25 mouse cellular contexts compared by ENCODE assay signal in genomic region chr12:40082048-40082447, GRCm38 (mm10). TPM values are rescaled to one million over a fixed set of nuclear protein-coding genes. Genes with fewer than 3 reads are reported as not detected.
"Had no signal": no experiment of that assay in that cellular context is flagged by ENCODE, and none has a peak within 500 bp of the region (broad histone marks: within the 10 kb centered on the region; RNA-seq: fewer than 3 reads in every experiment).

No protein-coding gene starts in this region.

- H3K27me3 ChIP-seq: heart, embryonic 12.5 days; heart, embryonic 13.5 days; heart, embryonic 15.5 days; hindbrain, embryonic 12.5 days; hindbrain, embryonic 13.5 days; hindbrain, embryonic 15.5 days; intestine, embryonic 15.5 days; kidney, embryonic 15.5 days had no signal

- DNase-seq: heart, postnatal 14 days; heart, postnatal 4 days; kidney, adult 11 months; kidney, adult 18-20 months; kidney, postnatal 10 days; kidney, postnatal 25 days; kidney, postnatal 4 days; layer of hippocampus, adult 9-11 months; layer of hippocampus, postnatal 36 days had no signal

- H3K4me3 ChIP-seq: heart, embryonic 10.5 days; heart, embryonic 12.5 days; heart, embryonic 13.5 days; heart, embryonic 15.5 days; hindbrain, embryonic 10.5 days; hindbrain, embryonic 12.5 days; hindbrain, embryonic 13.5 days; hindbrain, embryonic 15.5 days; intestine, embryonic 15.5 days; kidney, embryonic 15.5 days; layer of hippocampus, adult 2 months had no signal

- H3K9me3 ChIP-seq: heart, embryonic 10.5 days; heart, embryonic 12.5 days; heart, embryonic 13.5 days; heart, embryonic 15.5 days; hindbrain, embryonic 10.5 days; hindbrain, embryonic 12.5 days; hindbrain, embryonic 13.5 days; hindbrain, embryonic 15.5 days; intestine, embryonic 15.5 days; kidney, embryonic 15.5 days had no signal

- H3K4me2 ChIP-seq: heart, embryonic 11.5 days; heart, embryonic 12.5 days; heart, embryonic 13.5 days; heart, embryonic 15.5 days; hindbrain, embryonic 12.5 days; hindbrain, embryonic 13.5 days; hindbrain, embryonic 14.5 days; hindbrain, embryonic 15.5 days; intestine, embryonic 15.5 days; kidney, embryonic 15.5 days had no signal

- H3K4me1 ChIP-seq: heart, embryonic 10.5 days; heart, embryonic 12.5 days; heart, embryonic 15.5 days; hindbrain, embryonic 10.5 days; hindbrain, embryonic 12.5 days; hindbrain, embryonic 13.5 days; hindbrain, embryonic 15.5 days; intestine, embryonic 15.5 days; kidney, embryonic 15.5 days had no signal

- H3K9ac ChIP-seq: heart, embryonic 12.5 days; heart, embryonic 13.5 days; heart, embryonic 15.5 days; hindbrain, embryonic 12.5 days; hindbrain, embryonic 13.5 days; hindbrain, embryonic 14.5 days; hindbrain, embryonic 15.5 days; intestine, embryonic 15.5 days; kidney, embryonic 15.5 days had no signal

- H3K36me3 ChIP-seq: heart, embryonic 10.5 days; heart, embryonic 12.5 days; heart, embryonic 13.5 days; heart, embryonic 15.5 days; hindbrain, embryonic 10.5 days; hindbrain, embryonic 12.5 days; hindbrain, embryonic 13.5 days; hindbrain, embryonic 15.5 days; intestine, embryonic 15.5 days; kidney, embryonic 15.5 days had no signal

- H3K27ac ChIP-seq: heart, embryonic 10.5 days; heart, embryonic 13.5 days; heart, embryonic 15.5 days; hindbrain, embryonic 10.5 days; hindbrain, embryonic 12.5 days; hindbrain, embryonic 13.5 days; hindbrain, embryonic 14.5 days; hindbrain, embryonic 15.5 days; hindbrain, postnatal 0 days; intestine, embryonic 15.5 days; kidney, embryonic 15.5 days; kidney, postnatal 0 days; layer of hippocampus, adult 2 months had no signal

- ATAC-seq: hindbrain, embryonic 16.5 days; hindbrain, postnatal 0 days had no signal

RNA-seq across cellular contexts. Expression of gene Scin, which starts 52.0 kb away (rescaled TPM):
- polyA plus RNA-seq: hindbrain, embryonic 14.5 days; hindbrain, embryonic 16.5 days had no signal
